Mouse (Mus musculus) heart, postnatal 0 days (tissue): ENCODE measurements around the gene Psme2b.
"Not testable (repeated sequence)": the region's sequence is repeated elsewhere in the genome, so short reads cannot be mapped to it uniquely, and the experiment has no call there.

Source experiments
- CTCF ChIP-seq: IDR thresholded peaks from 2 replicates; pipeline ENCODE4 v1.5.1; 2016; ENCODE audit warnings: antibody characterized with exemption, control low read depth, low read depth
- EP300 ChIP-seq: IDR thresholded peaks from 2 replicates; pipeline ENCODE4 v1.6.1; 2016; ENCODE audit warnings: antibody characterized with exemption, low read depth

DNA sequence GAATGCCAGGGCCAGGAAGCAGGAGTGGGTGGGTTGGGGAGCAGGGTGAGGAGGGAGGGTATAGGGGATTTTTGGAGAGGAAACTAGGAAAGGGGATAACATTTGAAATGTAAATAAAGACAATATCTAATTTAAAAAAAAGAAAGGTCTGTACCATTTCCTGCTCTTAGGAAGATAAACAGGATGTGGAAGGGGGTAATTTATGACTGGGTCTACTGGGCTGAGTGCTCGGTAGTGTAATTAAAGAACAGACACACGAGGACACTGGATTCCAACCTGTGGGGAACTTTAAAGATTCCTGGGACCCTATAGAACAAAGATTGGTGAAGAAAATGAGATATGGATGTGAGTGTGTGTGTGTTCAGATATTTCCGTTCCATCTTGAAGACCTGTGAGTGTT, 36.9 kb upstream of the Psme2b start:
- TF ChIP-seq EP300, CTCF: not testable (repeated sequence)
